12 mouse cellular contexts compared by ENCODE assay signal in the genomic region with DNA sequence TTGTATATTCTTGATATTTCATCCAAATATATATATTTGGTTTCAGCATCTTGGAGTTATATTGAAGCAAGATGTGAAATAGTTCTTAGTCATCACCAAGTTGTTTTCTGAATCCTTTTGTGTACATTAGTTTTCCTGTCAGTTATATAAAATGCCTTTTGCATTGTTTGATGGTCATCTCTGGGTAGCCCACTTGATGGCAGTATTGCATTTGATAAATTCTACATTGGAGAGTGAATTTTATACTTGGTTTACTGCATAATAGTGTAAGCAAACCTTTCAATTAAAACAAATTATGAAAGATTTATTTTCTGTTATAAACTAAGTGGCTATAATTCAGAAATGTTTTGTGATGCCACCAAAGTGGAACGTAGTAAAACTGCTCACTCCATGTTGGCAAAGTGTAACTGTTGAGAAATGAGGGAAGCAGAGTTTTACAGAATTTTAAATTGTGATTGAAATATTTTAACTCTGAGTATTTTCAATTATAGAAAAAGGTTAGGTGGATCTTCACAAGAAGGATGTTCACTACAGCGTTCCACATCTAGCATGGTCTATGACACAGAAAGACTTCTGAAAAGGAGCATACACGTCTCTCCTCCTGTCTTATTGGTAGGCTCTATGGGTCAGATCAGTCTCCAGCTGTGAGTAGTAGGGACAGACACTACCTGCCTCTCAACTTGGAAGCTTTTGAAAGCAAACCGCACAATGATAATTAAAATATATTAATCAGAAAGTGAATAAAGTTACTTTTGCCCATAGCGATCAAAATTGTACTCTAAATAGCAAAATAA.
DNase-seq lines count a peak whose midpoint lies in the region; ATAC-seq and TF ChIP-seq lines count a peak whose summit lies in the region.
"Had no signal": no experiment of that assay in that cellular context is flagged by ENCODE, and none has a peak within 500 bp of the region (broad histone marks: within the 10 kb centered on the region; RNA-seq: fewer than 3 reads in every experiment).

No protein-coding gene starts in this region.

- no peak overlapping the region for H3K27ac ChIP-seq in intestine, postnatal 0 days (ENCODE audit: low read depth, low read length)
- H3K27ac ChIP-seq in intestine, embryonic 15.5 days, result no peak overlapping the region
- H3K27ac ChIP-seq in thymus, adult 2 months (ENCODE audit: control insufficient read depth, insufficient read depth, low read length), result no peak overlapping the region
- H3K27ac ChIP-seq in forebrain, embryonic 13.5 days, result no peak overlapping the region
- H3K27ac ChIP-seq: hindbrain, embryonic 15.5 days had no signal

- peak; percentile 63 for TF ChIP-seq CTCF in intestine, postnatal 0 days (IDR thresholded peaks at IDR 0.05; ENCODE audit: low read depth)
- no peak for TF ChIP-seq CTCF in thymus, adult 2 months (IDR thresholded peaks at IDR 0.05; ENCODE audit: borderline replicate concordance, control insufficient read depth, extremely low read depth, insufficient read depth, low read length, poor library complexity)

- TF ChIP-seq POLR2A in thymus, adult 2 months (IDR thresholded peaks at IDR 0.05; ENCODE audit: control insufficient read depth, extremely low read depth, insufficient read depth, low read length, poor library complexity), result no peak

- 75% methylated on average over 5 of the region's 5 CpGs for WGBS in intestine, postnatal 0 days
- 70% methylated on average over 5 of the region's 5 CpGs for WGBS in intestine, embryonic 15.5 days
- WGBS in thymus, adult 2 months, result 95% methylated on average over 5 of the region's 5 CpGs
- 70% methylated on average over 5 of the region's 5 CpGs for WGBS in forebrain, embryonic 13.5 days

- no peaks in the 10 kb centered on the region for H3K9me3 ChIP-seq in intestine, postnatal 0 days (ENCODE audit: control insufficient read depth)
- no peaks in the 10 kb centered on the region for H3K9me3 ChIP-seq in intestine, embryonic 15.5 days
- no peaks in the 10 kb centered on the region for H3K9me3 ChIP-seq in forebrain, embryonic 13.5 days (replicated peaks)
- H3K9me3 ChIP-seq: hindbrain, embryonic 15.5 days had no signal

- no peaks in the 10 kb centered on the region for H3K36me3 ChIP-seq in intestine, postnatal 0 days (ENCODE audit: control insufficient read depth, insufficient read depth)
- H3K36me3 ChIP-seq in intestine, embryonic 15.5 days, result no peaks in the 10 kb centered on the region
- H3K36me3 ChIP-seq in thymus, adult 2 months (ENCODE audit: control insufficient read depth, insufficient read depth, low read length), result no peaks in the 10 kb centered on the region
- no peaks in the 10 kb centered on the region for H3K36me3 ChIP-seq in forebrain, embryonic 13.5 days (ENCODE audit: poor library complexity, severe bottlenecking)
- H3K36me3 ChIP-seq: hindbrain, embryonic 15.5 days had no signal

- DNase-seq in thymus, postnatal 0 days (ENCODE audit: low spot score), result peak; percentile 11
- no peak for DNase-seq in thymus, adult 2 months
- DNase-seq in adrenal gland, postnatal 4 days (ENCODE audit: low spot score in 2 of 2), result no peak
- no peak for DNase-seq in urinary bladder, postnatal 14 days (ENCODE audit: low spot score)
- DNase-seq: adrenal gland, adult 8-10 months; liver had no signal

- no peaks in the 10 kb centered on the region for H3K4me1 ChIP-seq in intestine, postnatal 0 days (replicated peaks; ENCODE audit: control insufficient read depth, insufficient read depth, low read length)
- no peaks in the 10 kb centered on the region for H3K4me1 ChIP-seq in intestine, embryonic 15.5 days (replicated peaks)
- no peaks in the 10 kb centered on the region for H3K4me1 ChIP-seq in thymus, adult 2 months (replicated peaks; ENCODE audit: control insufficient read depth, insufficient read depth, low read length)
- no peaks in the 10 kb centered on the region for H3K4me1 ChIP-seq in forebrain, embryonic 13.5 days
- H3K4me1 ChIP-seq: hindbrain, embryonic 15.5 days had no signal

- H3K27me3 ChIP-seq in intestine, postnatal 0 days (replicated peaks; ENCODE audit: control insufficient read depth, insufficient read depth, low read length), result no peaks in the 10 kb centered on the region
- no peaks in the 10 kb centered on the region for H3K27me3 ChIP-seq in intestine, embryonic 15.5 days (replicated peaks)
- no peaks in the 10 kb centered on the region for H3K27me3 ChIP-seq in thymus, adult 2 months (ENCODE audit: control insufficient read depth, insufficient read depth, low read length)
- H3K27me3 ChIP-seq in forebrain, embryonic 13.5 days, result no peaks in the 10 kb centered on the region
- H3K27me3 ChIP-seq: hindbrain, embryonic 15.5 days had no signal

- no peak overlapping the region for H3K9ac ChIP-seq in intestine, postnatal 0 days (ENCODE audit: low read depth, low read length)
- no peak overlapping the region for H3K9ac ChIP-seq in intestine, embryonic 15.5 days
- no peak overlapping the region for H3K9ac ChIP-seq in forebrain, embryonic 13.5 days
- H3K9ac ChIP-seq: hindbrain, embryonic 15.5 days had no signal

- no peak overlapping the region for H3K4me3 ChIP-seq in intestine, postnatal 0 days (ENCODE audit: low read depth, low read length)
- no peak overlapping the region for H3K4me3 ChIP-seq in intestine, embryonic 15.5 days (replicated peaks)
- no peak overlapping the region for H3K4me3 ChIP-seq in thymus, adult 2 months (ENCODE audit: control insufficient read depth, insufficient read depth, low read length)
- H3K4me3 ChIP-seq in forebrain, embryonic 13.5 days, result no peak overlapping the region
- H3K4me3 ChIP-seq: erythroblast, embryonic 14.5 days; hindbrain, embryonic 15.5 days; myocyte had no signal

- no peak for ATAC-seq in intestine, postnatal 0 days
- no peak for ATAC-seq in intestine, embryonic 15.5 days
- peak; percentile 58; the same call in 1 of the 2 replicates for ATAC-seq in forebrain, embryonic 13.5 days

- no peak overlapping the region for H3K4me2 ChIP-seq in intestine, postnatal 0 days (replicated peaks; ENCODE audit: low read depth)
- no peak overlapping the region for H3K4me2 ChIP-seq in intestine, embryonic 15.5 days (replicated peaks)
- H3K4me2 ChIP-seq in forebrain, embryonic 13.5 days, result no peak overlapping the region
- H3K4me2 ChIP-seq: hindbrain, embryonic 15.5 days had no signal
